25 mouse cellular contexts compared by ENCODE assay signal in the genomic region with DNA sequence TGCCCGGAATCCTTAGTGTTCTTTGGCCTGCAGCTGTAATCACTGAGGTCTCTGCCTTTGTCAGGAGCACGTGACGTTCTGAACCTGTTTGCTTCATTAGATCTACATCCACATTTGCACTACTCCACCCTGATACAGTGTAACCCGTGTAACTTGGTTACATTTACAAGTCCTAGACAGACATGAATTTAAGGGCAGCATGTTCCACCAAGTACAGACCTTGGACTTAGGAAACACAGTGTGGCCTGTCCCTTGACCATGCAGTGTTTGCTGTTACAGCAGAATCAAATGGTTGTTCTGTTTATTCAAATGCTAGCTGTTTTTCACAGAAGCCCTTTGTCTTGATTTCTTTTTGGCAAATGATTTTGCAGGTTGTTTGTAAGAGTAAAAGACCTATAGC. TPM values are rescaled to one million over a fixed set of nuclear protein-coding genes. Genes with fewer than 3 reads are reported as not detected.
DNase-seq lines count a peak whose midpoint lies in the region; ATAC-seq and TF ChIP-seq lines count a peak whose summit lies in the region.
"Had no signal": no experiment of that assay in that cellular context is flagged by ENCODE, and none has a peak within 500 bp of the region (broad histone marks: within the 10 kb centered on the region; RNA-seq: fewer than 3 reads in every experiment).

No protein-coding gene starts in this region.

- no peak for TF ChIP-seq POLR2A in kidney, adult 2 months (IDR thresholded peaks at IDR 0.05; ENCODE audit: low read depth, low read length)
- TF ChIP-seq POLR2A in liver, adult 2 months (IDR thresholded peaks at IDR 0.05; ENCODE audit: extremely low read depth, insufficient read depth, low read length): no peak

- 50% methylated on average over 4 of the region's 4 CpGs for WGBS in kidney, adult 2 months
- 87% methylated on average over 4 of the region's 4 CpGs for WGBS in kidney, embryonic 15.5 days
- 16% methylated on average over 4 of the region's 4 CpGs for WGBS in liver, adult 2 months
- 61% methylated on average over 4 of the region's 4 CpGs for WGBS in liver, embryonic 13.5 days (ENCODE audit: insufficient replicate concordance)
- 58% methylated on average over 4 of the region's 4 CpGs for WGBS in liver, embryonic 16.5 days (ENCODE audit: insufficient replicate concordance)

- ATAC-seq in kidney, embryonic 15.5 days (replicated peaks; ENCODE audit: low FRiP score): no peak
- ATAC-seq in liver, embryonic 13.5 days (ENCODE audit: low read depth): peak; percentile 48; the same call in 1 of the 2 replicates
- ATAC-seq in liver, embryonic 16.5 days (ENCODE audit: low read depth): peak; percentile 84
- ATAC-seq: CD4-positive, CD25-positive, alpha-beta regulatory T cell, adult 4 months; forebrain, embryonic 15.5 days had no signal

- H3K27me3 ChIP-seq in kidney, adult 2 months (replicated peaks; ENCODE audit: control insufficient read depth, insufficient read depth, low read length): no peaks in the 10 kb centered on the region
- H3K27me3 ChIP-seq in kidney, embryonic 15.5 days: no peaks in the 10 kb centered on the region
- H3K27me3 ChIP-seq in liver, adult 2 months (ENCODE audit: control insufficient read depth, insufficient read depth, low read length): no peaks in the 10 kb centered on the region
- no peaks in the 10 kb centered on the region for H3K27me3 ChIP-seq in liver, embryonic 13.5 days
- no peaks in the 10 kb centered on the region for H3K27me3 ChIP-seq in liver, embryonic 16.5 days (ENCODE audit: control insufficient read depth, insufficient read depth, low read depth, low read length)
- H3K27me3 ChIP-seq: embryonic facial prominence, embryonic 13.5 days; forebrain, embryonic 12.5 days; forebrain, embryonic 15.5 days; hindbrain, embryonic 12.5 days had no signal

- no peak for TF ChIP-seq CTCF in kidney, adult 2 months (conservative IDR thresholded peaks at IDR 0.05; ENCODE audit: insufficient read depth, insufficient read length, low read depth, low read length)
- no peak for TF ChIP-seq CTCF in liver, adult 2 months (IDR thresholded peaks at IDR 0.05; ENCODE audit: low read depth, low read length)

- peaks cover 3% of the 10 kb centered on the region; the same call in 1 of the 2 replicates for H3K4me1 ChIP-seq in kidney, adult 2 months (ENCODE audit: control insufficient read depth, insufficient read depth, low read length)
- no peaks in the 10 kb centered on the region for H3K4me1 ChIP-seq in kidney, embryonic 15.5 days
- H3K4me1 ChIP-seq in liver, adult 2 months (ENCODE audit: control insufficient read depth, insufficient read depth, low read length): peaks cover 34% of the 10 kb centered on the region
- peaks cover 10% of the 10 kb centered on the region for H3K4me1 ChIP-seq in liver, embryonic 13.5 days (replicated peaks)
- peaks cover 3% of the 10 kb centered on the region for H3K4me1 ChIP-seq in liver, embryonic 16.5 days (ENCODE audit: control insufficient read depth, low read depth, low read length)
- H3K4me1 ChIP-seq: embryonic facial prominence, embryonic 10.5 days; embryonic facial prominence, embryonic 13.5 days; forebrain, embryonic 12.5 days; heart, embryonic 10.5 days; hindbrain, embryonic 12.5 days had no signal

- H3K4me2 ChIP-seq in kidney, embryonic 15.5 days: no peak overlapping the region
- H3K4me2 ChIP-seq in liver, embryonic 13.5 days: no peak overlapping the region
- H3K4me2 ChIP-seq in liver, embryonic 16.5 days (ENCODE audit: low read depth, low read length): no peak overlapping the region
- H3K4me2 ChIP-seq: embryonic facial prominence, embryonic 13.5 days; forebrain, embryonic 12.5 days; forebrain, embryonic 15.5 days; hindbrain, embryonic 12.5 days had no signal

- H3K79me2 ChIP-seq in liver, adult 2 months (ENCODE audit: control insufficient read depth, insufficient read depth, low read length): no peaks in the 10 kb centered on the region

- H3K9ac ChIP-seq in kidney, embryonic 15.5 days: no peak overlapping the region
- H3K9ac ChIP-seq in liver, adult 2 months (ENCODE audit: low read depth, low read length): no peak overlapping the region
- H3K9ac ChIP-seq in liver, embryonic 13.5 days: no peak overlapping the region
- no peak overlapping the region for H3K9ac ChIP-seq in liver, embryonic 16.5 days (ENCODE audit: low read depth, low read length)
- H3K9ac ChIP-seq: embryonic facial prominence, embryonic 13.5 days; forebrain, embryonic 12.5 days; forebrain, embryonic 15.5 days; hindbrain, embryonic 12.5 days had no signal

- H3K9me3 ChIP-seq in kidney, embryonic 15.5 days (replicated peaks): no peaks in the 10 kb centered on the region
- no peaks in the 10 kb centered on the region for H3K9me3 ChIP-seq in liver, embryonic 13.5 days (replicated peaks)
- no peaks in the 10 kb centered on the region for H3K9me3 ChIP-seq in liver, embryonic 16.5 days (replicated peaks; ENCODE audit: control insufficient read depth, low read length)
- H3K9me3 ChIP-seq: embryonic facial prominence, embryonic 10.5 days; embryonic facial prominence, embryonic 13.5 days; forebrain, embryonic 12.5 days; forebrain, embryonic 15.5 days; heart, embryonic 10.5 days; hindbrain, embryonic 12.5 days had no signal

- peaks cover 10% of the 10 kb centered on the region for H3K36me3 ChIP-seq in kidney, adult 2 months (ENCODE audit: control insufficient read depth, insufficient read depth, low read length)
- peaks cover 93% of the 10 kb centered on the region for H3K36me3 ChIP-seq in kidney, embryonic 15.5 days
- H3K36me3 ChIP-seq in liver, adult 2 months (ENCODE audit: control insufficient read depth, insufficient read depth, low read length): peaks cover 19% of the 10 kb centered on the region
- peaks cover 67% of the 10 kb centered on the region for H3K36me3 ChIP-seq in liver, embryonic 13.5 days
- H3K36me3 ChIP-seq in liver, embryonic 16.5 days (ENCODE audit: control insufficient read depth, insufficient read depth): peaks cover 19% of the 10 kb centered on the region

- H3K27ac ChIP-seq in kidney, adult 2 months (ENCODE audit: insufficient read depth, low read depth, low read length): no peak overlapping the region
- H3K27ac ChIP-seq in kidney, embryonic 15.5 days: no peak overlapping the region
- H3K27ac ChIP-seq in liver, adult 2 months (replicated peaks; ENCODE audit: insufficient read depth, low read depth, low read length): peak overlapping the region; percentile 99
- H3K27ac ChIP-seq in liver, embryonic 13.5 days: no peak overlapping the region
- H3K27ac ChIP-seq in liver, embryonic 16.5 days (ENCODE audit: low read length): peak overlapping the region; percentile 54; the same call in 1 of the 2 replicates
- H3K27ac ChIP-seq: embryonic facial prominence, embryonic 10.5 days; embryonic facial prominence, embryonic 13.5 days; forebrain, embryonic 12.5 days; forebrain, embryonic 15.5 days; heart, adult 2 months; heart, embryonic 10.5 days; hindbrain, embryonic 12.5 days had no signal

- peak; percentile 51 for DNase-seq in kidney, adult 2 months
- peak; percentile 99 for DNase-seq in liver, adult 2 months (ENCODE audit: extremely low read depth, low read depth, low spot score)
- no peak for DNase-seq in liver
- DNase-seq in liver, embryonic 13.5 days: no peak
- no peak for DNase-seq in retina, postnatal 1 day
- DNase-seq in right cerebral cortex, adult 2 months (ENCODE audit: low spot score in 2 of 2): no peak
- DNase-seq: adrenal gland, adult 8-10 months; adrenal gland, postnatal 25 days; cerebellum, adult 11-12 months; cerebellum, adult 8-10 months; cerebellum, postnatal 10 days; cerebellum, postnatal 36 days; embryo, embryonic 11 days; gastrocnemius, postnatal 25 days; heart, adult 2 months had no signal

- no peak overlapping the region for H3K4me3 ChIP-seq in kidney, adult 2 months (ENCODE audit: insufficient read depth, low read depth, low read length)
- H3K4me3 ChIP-seq in kidney, embryonic 15.5 days (replicated peaks): no peak overlapping the region
- H3K4me3 ChIP-seq in liver, adult 2 months (ENCODE audit: insufficient read depth, low read depth, low read length): no peak overlapping the region
- H3K4me3 ChIP-seq in liver, embryonic 13.5 days (replicated peaks): no peak overlapping the region
- no peak overlapping the region for H3K4me3 ChIP-seq in liver, embryonic 16.5 days (ENCODE audit: low read depth, low read length)
- H3K4me3 ChIP-seq: embryonic facial prominence, embryonic 10.5 days; embryonic facial prominence, embryonic 13.5 days; erythroblast, embryonic 14.5 days; forebrain, embryonic 12.5 days; forebrain, embryonic 15.5 days; heart, adult 2 months; heart, embryonic 10.5 days; hindbrain, embryonic 12.5 days had no signal

RNA-seq across cellular contexts. Expression of gene Dync1i2, which starts 43.3 kb away (rescaled TPM):
- polyA plus RNA-seq in kidney, adult 2 months (2012; rRNA removed): 17.5 and 28.8 TPM in 2 replicates
- polyA plus RNA-seq in kidney, embryonic 15.5 days (2015; fragmentation: Nextera tagmentation; extraction: Ambion mirVana): 83.2 and 85.6 TPM in 2 replicates
- 23.0 TPM in 2 replicates for total RNA-seq in liver, adult 2 months (2014; rRNA removed)
- 9.1 and 10.5 TPM in 2 replicates for polyA plus RNA-seq in liver, adult 2 months (2012; rRNA removed)
- 30.9 and 42.0 TPM in 2 replicates for polyA plus RNA-seq in liver, embryonic 13.5 days (2015; fragmentation: Nextera tagmentation; extraction: Ambion mirVana)
- 23.2 and 25.1 TPM in 2 replicates for polyA plus RNA-seq in liver, embryonic 16.5 days (2015; fragmentation: Nextera tagmentation; extraction: Ambion mirVana)

Comparison
In these comparisons a context has a peak if more than half of its experiments do, and no peak if none do; other contexts are left out.
1. DNase-seq: peak in kidney, adult 2 months (single experiment) and liver, adult 2 months (single experiment); none in liver (single experiment), liver, embryonic 13.5 days (single experiment), retina, postnatal 1 day (single experiment) and right cerebral cortex, adult 2 months (0 of 2).
2. H3K27ac ChIP-seq: peak in liver, adult 2 months (single experiment) and liver, embryonic 16.5 days (single experiment); none in kidney, adult 2 months (single experiment), kidney, embryonic 15.5 days (single experiment) and liver, embryonic 13.5 days (single experiment).